Mouse (Mus musculus) frontal cortex, adult 2 months (tissue): ENCODE measurements around the gene Nup43. TPM values are rescaled to one million over a fixed set of nuclear protein-coding genes. Genes with fewer than 3 reads are reported as not detected.

Experiments
- DNase-seq, 2 experiments: peaks; one replicate each; pipeline ENCODE4 v3.0.0; 2022; ENCODE audit warnings: low spot score in 1 of 2; ENCODE audit errors: extremely low spot score in 1 of 2
- polyA plus RNA-seq: library from polyadenylated mRNA; depleted of rRNA; stranded (reverse); fragments of >200 nt; gene quantifications from 2 replicates; pipeline ENCODE4 v1.2.3, GENCODE M21; 2012; rRNA removed

Gene Nup43
- polyA plus RNA-seq, 1 experiment = 7.7 TPM

- peak in 1 of 2 experiments; percentile 57 for DNase-seq
Measured at GRCm38 (mm10) chr10:7681343-7682025, 14.2 kb downstream of the Nup43 start.

DNA sequence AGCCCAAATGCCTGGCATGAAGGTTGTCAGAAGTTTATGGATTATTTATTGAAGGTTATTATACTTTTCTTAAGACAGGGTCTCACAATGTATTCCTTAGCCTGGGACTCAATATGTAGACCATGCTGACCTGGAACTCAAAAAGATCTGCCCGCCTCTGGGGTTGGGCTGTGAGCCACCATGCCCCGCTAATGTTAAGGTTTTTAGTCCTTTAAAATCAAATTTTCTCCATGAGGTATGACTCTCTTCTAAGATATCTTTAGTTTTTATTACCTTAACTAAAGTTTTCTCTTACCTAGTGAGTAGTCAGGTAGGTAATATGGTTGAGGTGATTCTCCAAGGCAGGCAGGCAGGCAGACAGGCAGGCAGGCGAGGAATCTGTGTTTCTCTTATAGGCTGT lies 14.9 kb downstream of the Nup43 start:
- DNase-seq = no peak

GRCm38 (mm10) chr10:7686902-7687301 lies 19.6 kb downstream of the Nup43 start:
- DNase-seq = no peak

DNA sequence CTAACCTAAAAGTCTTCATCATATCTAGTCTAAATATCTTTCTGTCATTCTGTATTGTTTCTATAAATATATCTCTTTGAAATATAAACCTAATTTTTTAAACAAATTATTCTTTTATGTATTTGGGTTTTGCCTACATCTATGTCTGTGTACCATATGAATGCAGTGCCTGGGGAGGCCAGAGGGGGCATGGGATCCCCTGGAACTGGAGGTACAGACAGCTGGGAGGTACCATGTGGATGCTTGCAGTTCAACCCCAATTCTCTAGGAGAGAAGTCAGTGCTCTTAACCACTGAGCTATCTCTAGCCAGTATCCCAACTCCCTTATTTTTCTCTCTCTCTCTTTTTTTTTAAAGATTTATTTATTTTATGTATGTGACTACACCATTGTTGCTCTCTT lies 28.0 kb downstream of the Nup43 start:
- DNase-seq = no peak

- DNase-seq = no peak
Measured at GRCm38 (mm10) chr10:7700120-7700519, 32.8 kb downstream of the Nup43 start.

- peak in 1 of 2 experiments; percentile 25 for DNase-seq
Measured at GRCm38 (mm10) chr10:7702586-7702985, 35.3 kb downstream of the Nup43 start.

DNA sequence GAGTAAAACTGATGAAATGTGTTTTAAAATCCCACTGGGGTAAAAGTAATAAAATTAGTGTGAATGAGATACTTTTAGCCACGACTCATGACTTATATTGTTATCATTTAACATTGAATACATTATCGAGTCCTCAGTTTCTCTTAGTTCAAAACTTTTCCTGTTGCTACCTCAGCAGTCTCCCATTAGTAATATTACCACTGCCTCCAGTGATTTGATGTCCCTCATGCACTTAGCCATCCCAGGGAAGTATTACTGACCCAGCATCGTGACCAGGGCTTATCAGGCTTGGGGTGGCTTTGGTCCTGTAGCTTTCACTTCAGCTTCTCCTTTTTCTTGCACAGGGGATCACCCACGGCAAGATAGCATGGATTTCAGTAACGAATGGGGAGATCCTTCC lies 42.8 kb downstream of the Nup43 start:
- DNase-seq = no peak

GRCm38 (mm10) chr10:7712506-7712905 lies 45.2 kb downstream of the Nup43 start:
- no peak for DNase-seq

- DNase-seq = no peak
Measured at GRCm38 (mm10) chr10:7715056-7715455, 47.8 kb downstream of the Nup43 start.

- peak; percentile 78 to 94 for DNase-seq
Measured at GRCm38 (mm10) chr10:7725751-7726500, 58.6 kb downstream of the Nup43 start, which contains the start of gene Katna1. Katna1 (plus strand) TSS chr10:7726000.

DNA sequence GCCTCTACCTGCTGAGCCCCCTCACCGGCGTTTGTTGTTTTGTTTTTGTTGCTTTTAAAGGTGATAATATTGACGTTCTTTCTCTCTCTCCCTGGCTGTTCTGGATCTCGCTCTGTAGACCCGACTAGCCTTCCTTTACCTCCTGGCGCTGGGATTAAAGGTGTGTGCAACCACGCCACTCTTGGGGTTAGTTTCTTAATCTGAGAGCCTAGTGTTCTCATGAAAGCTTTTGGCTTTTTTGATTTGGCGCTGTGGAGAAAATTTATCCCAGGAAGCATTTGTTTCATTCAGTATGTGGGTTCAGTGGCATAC lies 59.2 kb downstream of the Nup43 start:
- DNase-seq = no peak

DNA sequence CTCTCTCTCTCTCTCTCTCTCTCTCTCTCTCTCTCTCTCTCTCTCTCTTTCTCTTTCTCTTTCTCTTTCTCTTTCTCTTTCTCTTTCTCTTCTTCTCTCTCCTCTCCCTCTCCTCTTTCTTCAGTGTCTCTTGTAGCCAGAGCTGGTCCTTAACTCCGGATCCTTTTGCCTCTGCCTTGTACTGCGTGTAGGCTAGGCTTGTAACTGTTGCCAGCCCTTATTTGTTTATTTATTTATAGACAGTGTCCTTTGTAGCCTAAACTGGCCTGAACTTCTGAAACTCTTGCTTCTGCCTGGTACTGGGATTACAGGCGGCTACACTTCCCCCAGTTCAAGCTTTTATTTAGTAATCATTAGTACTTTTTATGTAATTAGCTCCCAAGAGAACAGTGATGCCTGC lies 59.7 kb downstream of the Nup43 start:
- DNase-seq = no peak

Other genes with a start within 250 kb of the Nup43 start
- gene Ulbp1, start 193.9 kb upstream of the Nup43 start, polyA plus RNA-seq = 0.06 and 0.11 TPM in 2 replicates
- 113 TPM in 2 replicates for gene Lrp11, start 77.7 kb upstream of the Nup43 start, polyA plus RNA-seq
- gene Pcmt1, start 13.6 kb downstream of the Nup43 start, polyA plus RNA-seq = 122 and 128 TPM in 2 replicates
- gene Lats1, start 13.7 kb downstream of the Nup43 start, polyA plus RNA-seq = 18.0 and 19.2 TPM in 2 replicates
- 13.6 and 13.8 TPM in 2 replicates for gene Katna1, start 58.5 kb downstream of the Nup43 start, polyA plus RNA-seq
- 28.7 and 32.4 TPM in 2 replicates for gene Ginm1, start 125.3 kb downstream of the Nup43 start, polyA plus RNA-seq
- 24.8 and 27.9 TPM in 2 replicates for gene Ppil4, start 125.4 kb downstream of the Nup43 start, polyA plus RNA-seq
- 0.15 and 0.22 TPM in 2 replicates for gene Zc3h12d, start 165.0 kb downstream of the Nup43 start, polyA plus RNA-seq